Mouse (Mus musculus): Measurements from ENCODE around the gene Snrnp27.

The Snrnp27 gene

GRCm38 (mm10) chr6:86683872-86684654, at the start of gene Snrnp27:
Gene Snrnp27, minus strand, starts transcription at chr6:86684522.
- in situ Hi-C loops (cut with MboI, MseI) = no loop called here

- in situ Hi-C loops (cut with MboI, MseI) = no loop called here
Observed at GRCm38 (mm10) chr6:86733183-86733876, 49.0 kb upstream of the Snrnp27 start, which contains the start of gene Gmcl1. Gene Gmcl1, minus strand, starts transcription at chr6:86733383.

- in situ Hi-C loops (cut with MboI, MseI) = no loop called here
Observed at GRCm38 (mm10) chr6:86732276-86733173, 48.2 kb upstream of the Snrnp27 start.

- in situ Hi-C loops (cut with MboI, MseI) = no loop called here
Observed at GRCm38 (mm10) chr6:86728711-86729110, 44.4 kb upstream of the Snrnp27 start.

GRCm38 (mm10) chr6:86721977-86722376, 37.7 kb upstream of the Snrnp27 start:
- in situ Hi-C loops (cut with MboI, MseI) = no loop called here

- in situ Hi-C loops (cut with MboI, MseI) = no loop called here
Observed at GRCm38 (mm10) chr6:86708072-86708774, 23.9 kb upstream of the Snrnp27 start.

- in situ Hi-C loops (cut with MboI, MseI) = no loop called here
Observed at GRCm38 (mm10) chr6:86702577-86702976, 18.3 kb upstream of the Snrnp27 start.

- in situ Hi-C loops (cut with MboI, MseI) = no loop called here
Observed at GRCm38 (mm10) chr6:86697903-86698302, 13.6 kb upstream of the Snrnp27 start.

GRCm38 (mm10) chr6:86696213-86696612, 11.9 kb upstream of the Snrnp27 start:
- in situ Hi-C loops (cut with MboI, MseI) = no loop called here

GRCm38 (mm10) chr6:86694465-86694864, 10.1 kb upstream of the Snrnp27 start:
- in situ Hi-C loops (cut with MboI, MseI) = no loop called here

GRCm38 (mm10) chr6:86689671-86690070, 5.3 kb upstream of the Snrnp27 start:
- in situ Hi-C loops (cut with MboI, MseI) = no loop called here

- in situ Hi-C loops (cut with MboI, MseI) = no loop called here
Observed at GRCm38 (mm10) chr6:86686971-86687370, 2.6 kb upstream of the Snrnp27 start.

GRCm38 (mm10) chr6:86684655-86685011, 311 bp upstream of the Snrnp27 start:
- in situ Hi-C loops (cut with MboI, MseI) = no loop called here

GRCm38 (mm10) chr6:86681289-86681688, 3.0 kb downstream of the Snrnp27 start:
- in situ Hi-C loops (cut with MboI, MseI) = no loop called here

- in situ Hi-C loops (cut with MboI, MseI) = no loop called here
Observed at GRCm38 (mm10) chr6:86678341-86678740, 6.0 kb downstream of the Snrnp27 start.

GRCm38 (mm10) chr6:86670873-86671272, 13.4 kb downstream of the Snrnp27 start:
- in situ Hi-C loops (cut with MboI, MseI) = no loop called here

- in situ Hi-C loops (cut with MboI, MseI) = no loop called here
Observed at GRCm38 (mm10) chr6:86669240-86669727, 15.0 kb downstream of the Snrnp27 start.

- in situ Hi-C loops (cut with MboI, MseI) = no loop called here
Observed at GRCm38 (mm10) chr6:86668580-86669239, 15.6 kb downstream of the Snrnp27 start, which contains the start of gene Mxd1. Gene Mxd1, minus strand, starts transcription at chr6:86669161.

GRCm38 (mm10) chr6:86667061-86667460, 17.3 kb downstream of the Snrnp27 start:
- in situ Hi-C loops (cut with MboI, MseI) = no loop called here

- in situ Hi-C loops (cut with MboI, MseI) = no loop called here
Observed at GRCm38 (mm10) chr6:86665560-86666307, 18.6 kb downstream of the Snrnp27 start.
